In the genomic region with DNA sequence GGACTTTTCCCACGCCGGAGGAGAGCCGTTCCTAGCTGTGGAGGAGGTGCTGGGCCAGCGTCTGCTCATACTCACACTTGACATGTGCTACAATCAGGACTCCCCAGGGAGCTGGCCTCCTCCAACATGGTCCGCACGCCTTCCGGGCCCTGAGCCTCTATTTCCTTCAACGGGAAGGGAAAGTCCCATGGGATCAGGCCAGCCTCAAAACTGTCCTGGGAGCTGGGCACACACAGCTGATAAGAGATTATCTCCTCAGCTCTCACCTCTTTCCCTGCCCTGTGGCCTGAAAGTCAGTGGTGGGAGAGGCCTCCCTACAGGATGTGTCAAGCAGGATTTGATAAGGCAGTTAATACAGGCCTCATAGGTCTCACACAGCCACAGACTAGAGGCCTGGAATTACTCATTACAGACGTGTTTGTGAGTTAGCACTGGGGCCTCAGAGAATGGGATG, we compare ENCODE assay signal across 10 mouse cellular contexts. TPM values are rescaled to one million over a fixed set of nuclear protein-coding genes. Genes with fewer than 3 reads are reported as not detected.
DNase-seq lines count a peak whose midpoint lies in the region; ATAC-seq lines count a peak whose summit lies in the region.
"Had no signal": no experiment of that assay in that cellular context is flagged by ENCODE, and none has a peak within 500 bp of the region (broad histone marks: within the 10 kb centered on the region; RNA-seq: fewer than 3 reads in every experiment).

No protein-coding gene starts in this region.

- peaks cover 28% of the 10 kb centered on the region for H3K4me1 ChIP-seq in liver, embryonic 16.5 days (ENCODE audit: control insufficient read depth, low read depth, low read length)

- H3K27me3 ChIP-seq in liver, embryonic 16.5 days (ENCODE audit: control insufficient read depth, insufficient read depth, low read depth, low read length) = no peaks in the 10 kb centered on the region

- H3K4me3 ChIP-seq in liver, embryonic 16.5 days (ENCODE audit: low read depth, low read length) = no peak overlapping the region

- no peaks in the 10 kb centered on the region for H3K9me3 ChIP-seq in liver, embryonic 16.5 days (replicated peaks; ENCODE audit: control insufficient read depth, low read length)

- peak; percentile 55 to 74 for DNase-seq in adrenal gland, postnatal 36 days
- peak; percentile 83 to 93 for DNase-seq in heart, adult 18-20 months
- peak; percentile 56 for DNase-seq in kidney, adult 18-20 months
- DNase-seq in frontal cortex, postnatal 36 days (ENCODE audit: low spot score in 2 of 2) = no peak
- no peak for DNase-seq in layer of hippocampus, adult 18-20 months (ENCODE audit: low spot score in 2 of 2)
- DNase-seq in adipocyte (ENCODE audit: low spot score) = no peak
- no peak for DNase-seq in urinary bladder, adult 18-20 months (ENCODE audit: low spot score in 2 of 2)

- H3K9ac ChIP-seq in liver, embryonic 16.5 days (ENCODE audit: low read depth, low read length) = peak overlapping the region; percentile 18; the same call in 1 of the 2 replicates
- H3K9ac ChIP-seq: hindbrain, embryonic 14.5 days had no signal

- 47% methylated on average over 9 of the region's 9 CpGs for WGBS in liver, embryonic 16.5 days (ENCODE audit: insufficient replicate concordance)

- peak; percentile 71 for ATAC-seq in liver, embryonic 16.5 days (ENCODE audit: low read depth)
- ATAC-seq: midbrain, embryonic 16.5 days had no signal

- H3K4me2 ChIP-seq in liver, embryonic 16.5 days (ENCODE audit: low read depth, low read length) = no peak overlapping the region
- H3K4me2 ChIP-seq: hindbrain, embryonic 14.5 days had no signal

- peak overlapping the region; percentile 62 for H3K27ac ChIP-seq in liver, embryonic 16.5 days (ENCODE audit: low read length)
- H3K27ac ChIP-seq: hindbrain, embryonic 14.5 days had no signal

- no peaks in the 10 kb centered on the region for H3K36me3 ChIP-seq in liver, embryonic 16.5 days (ENCODE audit: control insufficient read depth, insufficient read depth)

RNA-seq across cellular contexts. Expression of gene Krtap5-4, which starts 26.9 kb away (rescaled TPM):
- not detected for total RNA-seq in adrenal gland, postnatal 36 days (2021)
- not detected for total RNA-seq in heart, adult 18-20 months (2021)
- polyA plus RNA-seq in liver, embryonic 16.5 days (2015; fragmentation: Nextera tagmentation; extraction: Ambion mirVana) = not detected in 2 replicates
- total RNA-seq in layer of hippocampus, adult 18-20 months (2021) = not detected
- polyA plus RNA-seq: hindbrain, embryonic 14.5 days; midbrain, embryonic 16.5 days had no signal

RNA-seq across cellular contexts. Expression of gene Krtap5-1, which starts 33.4 kb away (rescaled TPM):
- total RNA-seq in adrenal gland, postnatal 36 days (2021) = not detected
- not detected for total RNA-seq in heart, adult 18-20 months (2021)
- polyA plus RNA-seq in liver, embryonic 16.5 days (2015; fragmentation: Nextera tagmentation; extraction: Ambion mirVana) = not detected in 2 replicates
- not detected for total RNA-seq in layer of hippocampus, adult 18-20 months (2021)
- polyA plus RNA-seq: hindbrain, embryonic 14.5 days; midbrain, embryonic 16.5 days had no signal

RNA-seq across cellular contexts. Expression of gene Ifitm10, which starts 43.3 kb away (rescaled TPM):
- total RNA-seq in adrenal gland, postnatal 36 days (2021) = 1 to 10 TPM; 3.0 to 4.4 TPM
- 1 to 10 TPM; 2.0 to 2.2 TPM for total RNA-seq in heart, adult 18-20 months (2021)
- polyA plus RNA-seq in liver, embryonic 16.5 days (2015; fragmentation: Nextera tagmentation; extraction: Ambion mirVana) = 1.6 and 2.0 TPM in 2 replicates
- total RNA-seq in layer of hippocampus, adult 18-20 months (2021) = 10 to 100 TPM; 36.8 to 37.1 TPM

RNA-seq across cellular contexts. Expression of gene Gm49369, which starts 52.2 kb away (rescaled TPM):
- 1 to 10 TPM; 2.6 to 3.3 TPM for total RNA-seq in adrenal gland, postnatal 36 days (2021)
- total RNA-seq in heart, adult 18-20 months (2021) = 1 to 10 TPM; 2.1 to 2.2 TPM
- 1.4 and 1.8 TPM in 2 replicates for polyA plus RNA-seq in liver, embryonic 16.5 days (2015; fragmentation: Nextera tagmentation; extraction: Ambion mirVana)
- total RNA-seq in layer of hippocampus, adult 18-20 months (2021) = 1 to 10 TPM in 1 of 2 experiments, under 1 TPM in 1; 0.94 to 6.7 TPM
- polyA plus RNA-seq: hindbrain, embryonic 14.5 days had no signal

RNA-seq across cellular contexts. Expression of gene Gm4559, which starts 56.1 kb away (rescaled TPM):
- total RNA-seq in adrenal gland, postnatal 36 days (2021) = not detected
- not detected for total RNA-seq in heart, adult 18-20 months (2021)
- not detected in 2 replicates for polyA plus RNA-seq in liver, embryonic 16.5 days (2015; fragmentation: Nextera tagmentation; extraction: Ambion mirVana)
- total RNA-seq in layer of hippocampus, adult 18-20 months (2021) = not detected
- polyA plus RNA-seq: hindbrain, embryonic 14.5 days; midbrain, embryonic 16.5 days had no signal

Comparison
In these comparisons a context has a peak if more than half of its experiments do, and no peak if none do; other contexts are left out.
1. DNase-seq: peak in adrenal gland, postnatal 36 days (2 of 2), heart, adult 18-20 months (2 of 2) and kidney, adult 18-20 months (single experiment); none in frontal cortex, postnatal 36 days (0 of 2), layer of hippocampus, adult 18-20 months (0 of 2), adipocyte (single experiment) and urinary bladder, adult 18-20 months (0 of 2).
2. RNA of gene Ifitm10, which starts 43.3 kb away (total RNA-seq): 36.8 to 37.1 TPM in layer of hippocampus, adult 18-20 months; 3.0 to 4.4 TPM in adrenal gland, postnatal 36 days and 2.0 to 2.2 TPM in heart, adult 18-20 months; every median in the first group is over 4 times any median in the second.